Mouse (Mus musculus) midbrain, embryonic 14.5 days (tissue): ENCODE data around the gene Cyp3a44. TPM values are rescaled to one million over a fixed set of nuclear protein-coding genes. Genes with fewer than 3 reads are reported as not detected.
"Not testable (repeated sequence)": the region's sequence is repeated elsewhere in the genome, so short reads cannot be mapped to it uniquely, and the experiment has no call there.

Source experiments
- ATAC-seq: fragments of 200-750 bp; cut with Nextera tagmentation; 2 replicates; pipeline ENCODE4 v1.8.0; 2017; ENCODE audit warnings: moderate number of reproducible peaks, moderate library complexity; ENCODE audit not compliant: low FRiP score, low TSS enrichment
- DNase-seq: peaks from one replicate; pipeline ENCODE4 v3.0.0-alpha.2; 2015
- H3K27ac ChIP-seq: fragments of 300-500 bp; sonication (generic); replicated peaks from 2 replicates; pipeline ENCODE4 v1.5.1; 2014; ENCODE audit warnings: mild to moderate bottlenecking, low read depth, low read length, moderate library complexity
- H3K27me3 ChIP-seq: fragments of 300-500 bp; sonication (generic); 2 replicates; pipeline ENCODE4 v1.6.1; 2014; ENCODE audit warnings: low read length, control low read depth, mixed read lengths; ENCODE audit not compliant: control insufficient read depth, insufficient read depth
- H3K36me3 ChIP-seq: fragments of 300-500 bp; sonication (generic); 2 replicates; pipeline ENCODE4 v1.6.1; 2014; ENCODE audit warnings: low read length, control low read depth; ENCODE audit not compliant: control insufficient read depth, insufficient read depth
- H3K4me1 ChIP-seq: fragments of 300-500 bp; sonication (generic); 2 replicates; pipeline ENCODE4 v1.6.1; 2014; ENCODE audit warnings: mild to moderate bottlenecking, antibody characterized with exemption, low read length, control low read depth; ENCODE audit not compliant: control insufficient read depth, insufficient read depth
- H3K4me2 ChIP-seq: fragments of 300-500 bp; sonication (generic); 2 replicates; pipeline ENCODE4 v1.6.1; 2014; ENCODE audit warnings: mild to moderate bottlenecking, low read length, moderate library complexity
- H3K4me3 ChIP-seq: fragments of 300-500 bp; sonication (generic); replicated peaks from 2 replicates; pipeline ENCODE4 v1.5.1; 2014; ENCODE audit warnings: low read depth, low read length
- H3K9ac ChIP-seq: fragments of 300-500 bp; sonication (generic); replicated peaks from 2 replicates; pipeline ENCODE4 v1.6.1; 2014; ENCODE audit warnings: mild to moderate bottlenecking, low read length, moderate library complexity
- H3K9me3 ChIP-seq: fragments of 300-500 bp; sonication (generic); 2 replicates; pipeline ENCODE4 v1.6.1; 2016; ENCODE audit warnings: low read length, control low read depth, mixed read lengths; ENCODE audit not compliant: control insufficient read depth
- WGBS: fragments of 180-500 bp; shearing (Covaris S2); extraction: QIAGEN DNeasy Blood & Tissue Kit; methylation state at CpG from one replicate; pipeline ENCODE4 v1.1.7; 2014; 5-methylcytosine and 5-hydroxymethylcytosine counted together
- polyA plus RNA-seq: library from polyadenylated mRNA; unstranded; fragments of >200 nt; fragmentation: Nextera tagmentation; extraction: Ambion mirVana; gene quantifications from 2 replicates; pipeline ENCODE4 v1.2.1, GENCODE M21; 2014

The Cyp3a44 gene
- not detected in 2 replicates for polyA plus RNA-seq

DNA sequence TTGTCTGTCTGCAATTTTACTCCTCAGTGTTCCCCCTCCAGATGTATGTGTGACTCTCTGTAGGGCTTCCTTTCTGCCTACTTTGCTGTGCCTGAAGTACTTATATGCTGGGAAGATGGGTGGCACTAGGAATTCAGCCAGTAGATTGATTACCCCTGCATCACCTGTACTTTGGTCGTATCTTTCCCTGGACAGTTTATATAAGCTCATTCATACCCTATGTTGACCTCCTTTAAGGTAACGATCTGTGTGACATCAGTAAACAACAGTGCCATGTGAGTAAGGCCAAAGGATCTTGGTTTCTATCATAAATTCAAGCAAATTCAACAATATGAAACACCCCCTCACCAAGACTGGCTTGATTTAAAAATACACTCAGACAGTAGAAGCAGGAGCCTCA is at the start of gene Cyp3a44:
TSS of gene Cyp3a44 (minus strand) at position 79 of the 400 bp plus-strand sequence.
- H3K9me3 ChIP-seq, result peaks cover 14% of the 10 kb centered on the region
- H3K4me2 ChIP-seq, H3K36me3 ChIP-seq, H3K27ac ChIP-seq, H3K4me3 ChIP-seq, H3K27me3 ChIP-seq, ATAC-seq, H3K4me1 ChIP-seq, H3K9ac ChIP-seq, DNase-seq: not testable (repeated sequence)
- 75% methylated on average over 2 of the region's 2 CpGs for WGBS

GRCm38 (mm10) chr5:145800229-145800628 is 5.4 kb downstream of the Cyp3a44 start:
- not testable (repeated sequence) for H3K4me1 ChIP-seq, DNase-seq, ATAC-seq, H3K27ac ChIP-seq, H3K9ac ChIP-seq, H3K4me3 ChIP-seq, H3K4me2 ChIP-seq, H3K9me3 ChIP-seq, H3K36me3 ChIP-seq, H3K27me3 ChIP-seq

- not testable (repeated sequence) for H3K4me3 ChIP-seq, ATAC-seq, H3K27me3 ChIP-seq, H3K4me2 ChIP-seq, H3K9me3 ChIP-seq, H3K36me3 ChIP-seq, H3K27ac ChIP-seq, H3K4me1 ChIP-seq, H3K9ac ChIP-seq, DNase-seq
Observed at GRCm38 (mm10) chr5:145793232-145793631, 12.4 kb downstream of the Cyp3a44 start.

GRCm38 (mm10) chr5:145737512-145737911 is 68.2 kb downstream of the Cyp3a44 start:
- not testable (repeated sequence) for H3K4me1 ChIP-seq, H3K4me2 ChIP-seq, H3K9ac ChIP-seq, H3K27ac ChIP-seq, H3K4me3 ChIP-seq, DNase-seq, H3K36me3 ChIP-seq, ATAC-seq, H3K27me3 ChIP-seq
- WGBS, result 74% methylated on average over 3 of the region's 3 CpGs
- peaks cover 13% of the 10 kb centered on the region for H3K9me3 ChIP-seq

Other genes starting within 250 kb of the Cyp3a44 start
- gene Cyp3a41b, start 221.1 kb downstream of the Cyp3a44 start, polyA plus RNA-seq, result not detected in 2 replicates
- not detected in 2 replicates for gene Cyp3a41a, start 85.7 kb downstream of the Cyp3a44 start, polyA plus RNA-seq
- gene Cyp3a11, start 74.1 kb upstream of the Cyp3a44 start, polyA plus RNA-seq, result not detected in 2 replicates
- not detected in 2 replicates for gene Cyp3a25, start 203.7 kb upstream of the Cyp3a44 start, polyA plus RNA-seq